Mouse (Mus musculus): Measurements from ENCODE around the gene Dll4.

GRCm38 (mm10) chr2:119311544-119311943, 14.0 kb upstream of the Dll4 start:
- TF ChIP-seq EP300 (IDR thresholded peaks at IDR 0.05; ENCODE audit: insufficient read depth, low read depth, low read length) = no peak
- no peak for TF ChIP-seq CTCF (IDR thresholded peaks at IDR 0.05)
